Mouse (Mus musculus) intestine, embryonic 16.5 days (tissue): Measurements from ENCODE around the gene Hyou1. TPM values are rescaled to one million over a fixed set of nuclear protein-coding genes. Genes with fewer than 3 reads are reported as not detected.
"Not testable (repeated sequence)": the region's sequence is repeated elsewhere in the genome, so short reads cannot be mapped to it uniquely, and the experiment has no call there.

Source experiments
- ATAC-seq: fragments of 200-750 bp; cut with Nextera tagmentation; 2 replicates; pipeline ENCODE4 v1.8.0; 2017; ENCODE audit warnings: moderate TSS enrichment, moderate library complexity
- H3K27ac ChIP-seq: fragments of 300-500 bp; sonication (generic); 2 replicates; pipeline ENCODE4 v1.5.1; 2014; ENCODE audit warnings: mild to moderate bottlenecking, low read length
- H3K27me3 ChIP-seq: fragments of 300-500 bp; sonication (generic); replicated peaks from 2 replicates; pipeline ENCODE4 v1.6.1; 2014; ENCODE audit warnings: low read length, control low read depth, mixed read lengths; ENCODE audit not compliant: control insufficient read depth, insufficient read depth
- H3K36me3 ChIP-seq: fragments of 300-500 bp; sonication (generic); 2 replicates; pipeline ENCODE4 v1.6.1; 2014; ENCODE audit warnings: low read length, control low read depth; ENCODE audit not compliant: control insufficient read depth, insufficient read depth
- H3K4me1 ChIP-seq: fragments of 300-500 bp; sonication (generic); 2 replicates; pipeline ENCODE4 v1.6.1; 2014; ENCODE audit warnings: low read length, control low read depth, mixed read lengths; ENCODE audit not compliant: control insufficient read depth, insufficient read depth
- H3K4me2 ChIP-seq: fragments of 300-500 bp; sonication (generic); 2 replicates; pipeline ENCODE4 v1.6.1; 2014; ENCODE audit warnings: low read depth, low read length, control low read depth
- H3K4me3 ChIP-seq: fragments of 300-500 bp; sonication (generic); 2 replicates; pipeline ENCODE4 v1.5.1; 2014; ENCODE audit warnings: mild to moderate bottlenecking, low read length
- H3K9ac ChIP-seq: fragments of 300-500 bp; sonication (generic); 2 replicates; pipeline ENCODE4 v1.6.1; 2014; ENCODE audit warnings: low read depth, low read length
- H3K9me3 ChIP-seq: fragments of 300-500 bp; sonication (generic); 2 replicates; pipeline ENCODE4 v1.6.1; 2016; ENCODE audit warnings: low read length, control low read depth; ENCODE audit not compliant: control insufficient read depth
- WGBS: fragments of 180-500 bp; shearing (Covaris S2); extraction: QIAGEN DNeasy Blood & Tissue Kit; methylation state at CpG from one replicate; pipeline ENCODE4 v1.1.7; 2014; 5-methylcytosine and 5-hydroxymethylcytosine counted together
- polyA plus RNA-seq: library from polyadenylated mRNA; unstranded; fragments of >200 nt; fragmentation: Nextera tagmentation; extraction: Ambion mirVana; gene quantifications from 2 replicates; pipeline ENCODE4 v1.2.1, GENCODE M21; 2015

Gene Hyou1
- polyA plus RNA-seq, 1 experiment from 2014 or later = 36.5 TPM

- H3K4me2 ChIP-seq = no peak overlapping the region
- peaks cover 7% of the 10 kb centered on the region; the same call in 1 of the 2 replicates for H3K4me1 ChIP-seq
- H3K27ac ChIP-seq = no peak overlapping the region
- no peak for ATAC-seq
- H3K36me3 ChIP-seq = peaks cover 21% of the 10 kb centered on the region
- no peak overlapping the region for H3K4me3 ChIP-seq
- H3K9ac ChIP-seq = no peak overlapping the region
- no peaks in the 10 kb centered on the region for H3K27me3 ChIP-seq
- H3K9me3 ChIP-seq = no peaks in the 10 kb centered on the region
- WGBS = 81% methylated on average over 2 of the region's 2 CpGs
Observed at GRCm38 (mm10) chr9:44410647-44411336, 31.5 kb downstream of the Hyou1 start.

DNA sequence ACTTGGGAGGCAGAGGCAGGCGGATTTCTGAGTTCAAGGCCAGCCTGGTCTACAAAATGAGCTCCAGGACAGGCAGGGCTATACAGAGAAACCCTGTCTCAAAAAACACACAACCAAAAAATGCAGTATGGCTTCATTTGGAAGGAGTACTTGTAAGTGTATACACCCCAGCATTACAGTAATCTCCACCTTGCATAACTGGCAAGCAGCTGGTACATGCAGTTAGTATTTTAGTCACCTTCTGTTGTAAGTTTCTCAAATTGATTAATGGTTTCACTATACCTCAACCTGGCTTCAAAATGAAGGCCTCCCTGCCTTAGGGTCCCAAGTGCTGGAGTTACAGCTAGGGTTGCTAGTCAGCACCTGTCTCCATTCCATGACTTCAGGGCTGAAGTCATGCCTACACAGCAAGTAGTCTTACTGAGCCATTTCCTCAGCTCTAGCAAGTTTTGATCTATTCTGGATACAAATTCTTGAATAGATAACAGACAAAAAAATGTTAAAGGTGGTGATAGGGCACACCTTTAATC, 32.4 kb downstream of the Hyou1 start:
- no peak for ATAC-seq
- no peak overlapping the region for H3K4me2 ChIP-seq

GRCm38 (mm10) chr9:44412306-44412705, 33.0 kb downstream of the Hyou1 start:
- H3K4me1 ChIP-seq = peaks cover 10% of the 10 kb centered on the region
- WGBS = 73% methylated on average over 4 of the region's 4 CpGs

More for the DNA sequence above, 32.4 kb downstream of the Hyou1 start:
- peaks cover 6% of the 10 kb centered on the region; the same call in 1 of the 2 replicates for H3K4me1 ChIP-seq
- 76% methylated on average over 1 of the region's 1 CpGs for WGBS
- H3K36me3 ChIP-seq = peaks cover 21% of the 10 kb centered on the region
- no peak overlapping the region for H3K9ac ChIP-seq
- H3K9me3 ChIP-seq = no peaks in the 10 kb centered on the region
- H3K27me3 ChIP-seq = no peaks in the 10 kb centered on the region
- H3K27ac ChIP-seq = no peak overlapping the region
- H3K4me3 ChIP-seq = no peak overlapping the region

GRCm38 (mm10) chr9:44412781-44413180, 33.5 kb downstream of the Hyou1 start:
- H3K27ac ChIP-seq = no peak overlapping the region
- peaks cover 21% of the 10 kb centered on the region for H3K36me3 ChIP-seq
- ATAC-seq = no peak
- no peak overlapping the region for H3K4me2 ChIP-seq
- H3K9ac ChIP-seq = no peak overlapping the region
- no peaks in the 10 kb centered on the region for H3K9me3 ChIP-seq
- H3K4me1 ChIP-seq = peaks cover 11% of the 10 kb centered on the region
- no peaks in the 10 kb centered on the region for H3K27me3 ChIP-seq
- 80% methylated on average over 2 of the region's 2 CpGs for WGBS
- no peak overlapping the region for H3K4me3 ChIP-seq

More at GRCm38 (mm10) chr9:44412306-44412705, 33.0 kb downstream of the Hyou1 start:
- H3K4me3 ChIP-seq = no peak overlapping the region
- peaks cover 21% of the 10 kb centered on the region for H3K36me3 ChIP-seq
- H3K27ac ChIP-seq = no peak overlapping the region
- H3K27me3 ChIP-seq = no peaks in the 10 kb centered on the region
- ATAC-seq = no peak
- no peak overlapping the region for H3K9ac ChIP-seq
- no peak overlapping the region for H3K4me2 ChIP-seq
- H3K9me3 ChIP-seq = no peaks in the 10 kb centered on the region

- peak overlapping the region; percentile 77 for H3K27ac ChIP-seq
- no peaks in the 10 kb centered on the region for H3K27me3 ChIP-seq
- no peaks in the 10 kb centered on the region for H3K9me3 ChIP-seq
- peak overlapping the region; percentile 78 for H3K4me2 ChIP-seq
- ATAC-seq = peak; percentile 81
- H3K4me3 ChIP-seq = peak overlapping the region; percentile 89
- H3K36me3 ChIP-seq = peaks cover 11% of the 10 kb centered on the region
- WGBS = 6% methylated on average over 26 of the region's 26 CpGs
- H3K9ac ChIP-seq = peak overlapping the region; percentile 91
- peaks cover 10% of the 10 kb centered on the region for H3K4me1 ChIP-seq
Observed at GRCm38 (mm10) chr9:44417156-44417891, 38.0 kb downstream of the Hyou1 start.

GRCm38 (mm10) chr9:44417892-44418363, 38.6 kb downstream of the Hyou1 start:
- no peaks in the 10 kb centered on the region for H3K27me3 ChIP-seq
- WGBS = under 1% methylated on average over 38 of the region's 38 CpGs

DNA sequence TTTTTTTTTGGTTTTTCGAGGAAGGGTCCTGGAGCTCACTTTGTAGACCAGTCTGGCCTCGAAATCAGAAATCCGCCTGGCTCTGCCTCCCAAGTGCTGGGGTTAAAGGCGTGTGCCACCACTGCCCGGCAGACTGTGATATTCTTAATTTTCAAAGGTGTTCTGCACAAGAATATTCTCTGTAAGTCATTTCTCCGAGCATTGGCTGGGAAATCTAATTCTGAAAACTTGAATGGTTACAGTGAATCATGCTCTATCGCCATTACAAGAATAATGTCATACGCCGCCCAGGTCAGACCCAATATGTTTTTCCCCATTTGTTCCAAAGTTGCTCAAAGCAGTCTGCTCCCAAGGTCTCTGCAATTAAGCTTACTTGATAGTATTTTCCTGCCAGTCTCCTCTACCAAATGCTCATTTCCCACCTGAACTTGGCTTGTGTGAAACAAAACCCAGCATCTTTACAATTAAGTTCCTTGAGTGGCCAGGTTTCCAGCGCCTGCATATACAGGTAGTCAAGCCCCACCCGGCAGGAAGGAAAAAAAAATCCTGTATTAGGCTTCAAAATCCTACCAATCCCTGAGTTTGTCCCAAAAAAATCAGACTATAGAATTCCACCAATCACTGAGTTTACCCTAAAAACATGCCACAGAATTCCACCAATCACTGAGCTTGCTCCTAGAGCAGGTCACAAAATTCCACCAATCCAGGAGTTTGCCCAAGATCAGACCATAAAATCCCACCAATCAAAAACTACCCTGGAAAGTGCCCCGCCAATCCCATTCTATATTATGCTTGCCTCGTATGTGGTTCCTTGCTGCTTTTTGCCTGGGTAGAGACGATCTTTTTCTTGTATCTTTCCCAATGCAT, 39.5 kb downstream of the Hyou1 start, which contains the start of gene Ccdc84:
Gene Ccdc84, minus strand, starts transcription at position 51 of the 867 bp plus-strand sequence.
- peak within 1 kb of the TSS; percentile 89 for H3K4me3 ChIP-seq
- WGBS = 78% methylated on average over 14 of the region's 14 CpGs

More at GRCm38 (mm10) chr9:44417892-44418363, 38.6 kb downstream of the Hyou1 start:
- H3K9ac ChIP-seq = peak overlapping the region; percentile 91
- peak; percentile 97 for ATAC-seq
- H3K4me2 ChIP-seq = peak overlapping the region; percentile 78
- peaks cover 10% of the 10 kb centered on the region for H3K4me1 ChIP-seq
- H3K9me3 ChIP-seq = no peaks in the 10 kb centered on the region
- peak overlapping the region; percentile 89 for H3K4me3 ChIP-seq
- peaks cover 5% of the 10 kb centered on the region for H3K36me3 ChIP-seq
- peak overlapping the region; percentile 77 for H3K27ac ChIP-seq

GRCm38 (mm10) chr9:44419730-44420129, 40.4 kb downstream of the Hyou1 start:
- peaks cover 10% of the 10 kb centered on the region for H3K4me1 ChIP-seq
- H3K4me2 ChIP-seq, H3K27ac ChIP-seq, H3K9me3 ChIP-seq, H3K27me3 ChIP-seq, H3K36me3 ChIP-seq, ATAC-seq, H3K4me3 ChIP-seq, H3K9ac ChIP-seq: not testable (repeated sequence)
- 94% methylated on average over 9 of the region's 9 CpGs for WGBS

More for the DNA sequence above, 39.5 kb downstream of the Hyou1 start, which contains the start of gene Ccdc84:
- H3K9ac ChIP-seq = peak within 1 kb of the TSS; percentile 91
- ATAC-seq = no peak
- H3K9me3 ChIP-seq = no peaks in the 10 kb centered on the region
- no peaks in the 10 kb centered on the region for H3K36me3 ChIP-seq
- H3K4me1 ChIP-seq = peaks cover 10% of the 10 kb centered on the region
- peak within 1 kb of the TSS; percentile 78 for H3K4me2 ChIP-seq
- no peaks in the 10 kb centered on the region for H3K27me3 ChIP-seq
- peak within 1 kb of the TSS; percentile 77 for H3K27ac ChIP-seq
